Mouse (Mus musculus): ENCODE data around the gene Flvcr2.
"Not testable (repeated sequence)": the region's sequence is repeated elsewhere in the genome, so short reads cannot be mapped to it uniquely, and the experiment has no call there.

The Flvcr2 gene

GRCm38 (mm10) chr12:85745827-85746695 lies at the start of gene Flvcr2:
Gene Flvcr2 (plus strand): TSS chr12:85746539.
- DNase-seq, result peak; percentile 45 to 48

DNA sequence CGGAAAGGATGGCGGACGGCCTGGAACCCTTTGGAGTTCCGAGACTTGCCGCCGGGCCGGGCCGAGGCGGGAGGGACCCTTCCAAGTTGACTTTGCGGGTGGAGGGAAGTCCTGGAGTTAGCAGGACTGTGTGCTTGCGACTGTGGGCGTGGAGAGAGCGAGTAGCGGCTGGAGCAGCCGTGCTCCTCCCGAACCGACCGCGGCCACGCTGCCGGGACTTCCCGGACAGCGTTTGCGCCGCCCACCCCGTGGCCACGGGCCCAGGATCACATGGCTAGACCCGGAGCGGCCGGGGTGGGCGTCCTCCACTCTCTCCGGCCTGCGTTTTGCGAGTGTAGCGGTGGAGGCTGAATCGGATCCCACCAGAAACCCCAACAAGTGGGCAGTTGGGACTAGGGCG lies 48.2 kb upstream of the Flvcr2 start:
- DNase-seq, result not testable (repeated sequence)

DNA sequence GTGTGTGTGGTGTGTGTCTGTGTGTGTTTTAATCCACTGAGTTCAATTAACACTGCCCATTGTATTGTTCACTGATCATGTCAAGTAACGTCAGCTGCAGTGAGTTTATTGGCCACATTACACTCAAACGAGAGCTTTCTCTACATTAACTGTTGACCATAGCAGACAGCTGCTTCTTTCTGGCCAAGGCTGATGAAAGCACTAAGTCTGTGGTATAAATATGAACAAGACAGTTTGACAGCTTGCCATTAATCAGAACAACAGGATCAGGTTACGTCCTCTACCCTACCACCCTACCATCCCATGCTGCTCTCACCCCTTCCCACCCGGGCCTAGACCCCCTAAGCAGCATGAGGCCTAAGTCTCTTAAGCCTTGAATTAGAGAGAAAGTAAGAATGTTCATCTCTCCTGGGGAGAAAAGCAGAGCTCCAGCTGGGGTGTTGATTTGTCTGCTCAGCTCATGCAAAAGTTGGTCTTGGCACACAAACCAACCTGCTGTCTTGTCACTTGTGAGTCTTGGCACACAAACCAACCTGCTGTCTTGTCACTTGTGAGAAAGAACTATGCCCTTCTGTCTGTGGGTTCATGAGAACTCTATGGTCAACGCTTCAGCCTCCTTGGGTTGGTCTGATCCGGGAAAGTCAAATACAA lies 46.0 kb upstream of the Flvcr2 start:
- DNase-seq, result no peak

DNA sequence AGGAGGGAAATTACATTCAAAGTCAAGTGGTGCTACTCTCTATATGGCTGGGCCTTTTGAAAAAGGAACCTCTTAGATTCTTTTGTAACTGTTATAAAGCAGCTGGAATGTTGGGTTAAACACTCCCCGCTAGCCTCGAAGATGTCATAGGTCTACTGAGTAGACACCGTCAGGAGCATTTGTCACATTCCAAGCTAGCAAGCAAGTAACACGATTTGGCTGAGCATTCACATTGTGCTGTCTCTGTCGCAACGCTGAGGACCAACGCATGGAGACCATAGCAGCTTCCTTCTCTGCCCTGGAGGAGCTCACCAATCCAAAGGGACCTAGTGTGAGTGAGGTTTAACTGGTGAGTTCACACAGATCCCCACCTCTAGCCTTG lies 45.5 kb upstream of the Flvcr2 start:
- no peak for DNase-seq

GRCm38 (mm10) chr12:85702166-85703055 lies 43.9 kb upstream of the Flvcr2 start:
- no peak for DNase-seq

DNA sequence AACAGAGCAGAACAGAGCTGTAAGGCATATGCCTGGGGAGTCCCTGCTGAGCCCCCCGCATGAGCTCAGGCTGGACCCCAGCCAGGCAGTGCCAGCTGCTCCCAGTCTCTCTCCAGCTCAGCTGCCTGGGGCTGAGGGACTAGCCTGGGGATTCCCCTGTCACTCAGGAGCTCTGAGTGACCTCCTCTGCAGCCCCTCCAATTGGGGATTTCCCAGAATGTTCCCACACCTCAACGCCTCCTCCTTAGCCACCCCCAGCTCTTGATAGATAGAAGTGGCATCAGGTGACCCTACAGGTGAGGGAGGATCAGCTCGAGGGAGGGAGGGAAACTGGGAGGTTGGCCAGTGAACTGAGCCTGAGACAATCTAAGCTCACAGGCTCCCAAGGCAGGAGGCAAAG lies 42.8 kb upstream of the Flvcr2 start:
- no peak for DNase-seq

DNA sequence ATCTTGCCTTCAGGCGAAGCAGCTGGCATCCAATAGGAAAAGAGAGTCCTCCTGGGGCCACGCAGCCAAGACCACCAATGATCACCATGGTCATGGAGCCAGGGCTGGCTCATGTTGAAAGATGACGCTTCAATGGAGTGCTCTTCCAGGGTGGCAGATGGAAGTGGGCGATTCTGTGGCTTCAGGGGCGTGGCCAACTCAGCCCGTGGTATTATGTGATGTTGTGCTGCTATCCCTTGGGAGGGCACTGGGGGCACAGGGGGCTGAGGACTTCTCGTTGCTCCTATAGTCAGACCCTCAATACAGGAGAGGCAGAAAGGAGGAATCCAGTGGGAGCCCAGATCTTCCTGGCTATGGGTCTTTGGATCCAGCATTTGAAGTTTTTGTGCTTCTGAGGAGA lies 41.8 kb upstream of the Flvcr2 start:
- peak; percentile 38 to 41 for DNase-seq

GRCm38 (mm10) chr12:85705002-85705830 lies 41.1 kb upstream of the Flvcr2 start:
- peak; percentile 84 to 85 for DNase-seq

GRCm38 (mm10) chr12:85705831-85706530 lies 40.4 kb upstream of the Flvcr2 start:
- no peak for DNase-seq

DNA sequence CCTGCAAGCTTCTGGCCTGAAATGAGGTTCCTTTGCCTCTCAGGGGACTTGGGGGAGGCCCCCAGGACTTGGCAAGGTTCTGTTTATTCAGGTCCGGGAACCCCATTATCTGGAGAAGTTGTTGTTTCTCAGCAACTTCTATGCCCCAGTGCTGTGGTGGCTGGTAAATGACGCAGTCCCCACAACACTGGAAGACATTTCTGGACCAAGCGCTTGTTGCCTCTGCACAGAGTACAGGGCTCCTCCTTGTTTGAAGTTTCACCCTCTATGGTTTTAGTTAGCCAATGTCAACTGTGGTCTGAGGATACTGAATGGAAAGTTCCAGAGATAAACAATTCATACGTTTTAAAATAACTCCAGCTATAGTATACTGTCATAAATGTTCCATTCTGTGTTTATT lies 39.4 kb upstream of the Flvcr2 start:
- DNase-seq, result no peak

GRCm38 (mm10) chr12:85707391-85707790 lies 38.9 kb upstream of the Flvcr2 start:
- DNase-seq, result no peak

- no peak for DNase-seq
Measured at GRCm38 (mm10) chr12:85708556-85708955, 37.8 kb upstream of the Flvcr2 start.

- DNase-seq, result peak; percentile 57 to 63
Measured at GRCm38 (mm10) chr12:85710695-85711094, 35.6 kb upstream of the Flvcr2 start.

DNA sequence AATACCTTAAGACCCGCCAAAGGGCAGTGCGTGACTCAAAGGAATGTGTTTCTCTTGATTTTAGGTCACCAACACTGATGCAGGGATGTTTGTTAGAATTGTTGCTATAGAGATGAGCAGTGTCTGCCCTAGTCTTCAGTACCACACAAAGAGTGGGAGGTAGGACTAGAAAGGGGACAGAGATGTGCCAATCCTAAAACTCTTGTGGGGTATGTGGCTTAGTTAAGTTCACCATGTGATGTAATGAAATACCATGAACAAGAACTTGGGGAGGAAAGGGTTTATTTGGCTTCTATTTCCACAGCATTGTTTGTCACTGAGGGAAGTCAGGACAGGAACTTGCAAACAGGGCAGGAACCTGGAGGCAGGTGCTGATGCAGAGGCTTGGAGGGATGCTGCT lies 33.8 kb upstream of the Flvcr2 start:
- DNase-seq, result no peak

DNA sequence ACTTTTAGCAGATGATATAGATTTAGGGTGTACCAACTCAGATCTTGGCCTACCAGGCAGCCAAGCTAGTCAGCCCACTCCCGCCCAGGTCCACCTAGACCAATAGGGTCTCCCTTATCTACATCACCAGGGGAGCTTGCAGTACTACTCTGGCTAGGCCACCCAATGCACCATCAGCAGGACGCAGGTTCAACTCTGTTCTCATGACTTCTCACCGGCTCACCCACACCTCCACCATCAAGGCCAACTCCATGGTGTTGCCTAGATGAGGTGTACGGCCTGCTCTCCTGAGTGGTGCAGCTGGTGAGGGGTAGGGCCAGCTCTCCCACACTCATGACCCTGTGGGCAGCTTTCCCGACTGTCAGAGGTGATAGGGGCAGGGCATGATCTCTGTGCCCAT lies 32.2 kb upstream of the Flvcr2 start:
- DNase-seq, result no peak

DNA sequence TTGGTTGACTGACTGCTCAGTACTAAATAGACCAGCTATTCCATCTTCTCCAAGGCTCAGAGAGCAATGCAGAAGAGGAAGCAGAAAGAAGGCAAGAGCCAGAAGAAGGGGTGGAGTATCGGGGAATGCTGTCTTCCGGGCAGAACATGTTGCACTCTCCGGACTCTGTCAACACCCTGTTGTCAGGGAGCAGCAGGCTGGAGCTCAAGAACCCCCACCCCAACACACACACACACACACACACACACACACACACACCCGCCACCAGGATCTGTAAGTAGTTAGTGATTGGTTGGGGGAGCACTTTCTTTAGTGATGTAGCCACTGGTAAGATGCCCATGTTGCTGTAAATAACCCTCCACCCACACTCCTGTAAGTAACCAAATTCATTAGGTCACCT lies 21.0 kb upstream of the Flvcr2 start:
- no peak for DNase-seq

DNA sequence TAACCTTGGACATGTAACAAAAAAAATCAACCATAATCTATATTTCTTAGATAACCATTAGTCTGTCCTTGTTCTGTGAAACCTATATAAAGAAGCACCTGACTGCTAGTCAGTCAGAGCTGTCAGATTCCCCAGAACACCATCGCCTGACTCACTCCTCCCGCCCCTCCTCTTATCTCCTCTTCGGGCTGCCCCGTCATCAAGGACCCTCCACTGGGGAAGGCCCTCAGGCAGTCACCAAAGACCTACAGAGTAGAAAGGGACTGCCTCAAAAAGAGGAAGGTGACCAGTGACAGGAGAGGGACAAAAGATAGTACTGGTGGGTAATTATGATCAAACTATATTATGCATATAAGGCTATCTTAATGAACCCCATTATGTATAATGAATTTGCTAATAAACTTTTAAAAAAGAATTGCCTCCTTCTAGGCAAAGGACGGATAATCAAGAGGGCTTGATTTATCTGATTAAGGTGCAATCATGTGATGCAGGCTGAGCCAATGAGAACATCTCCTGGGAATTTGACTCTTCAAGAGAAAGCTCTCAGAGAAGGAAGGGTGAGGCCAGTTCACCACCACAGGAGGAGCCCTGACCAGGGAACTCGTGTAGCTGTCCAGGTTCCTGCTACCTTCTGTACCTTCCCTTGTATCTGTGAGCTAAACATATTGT lies 19.5 kb upstream of the Flvcr2 start:
- no peak for DNase-seq

DNA sequence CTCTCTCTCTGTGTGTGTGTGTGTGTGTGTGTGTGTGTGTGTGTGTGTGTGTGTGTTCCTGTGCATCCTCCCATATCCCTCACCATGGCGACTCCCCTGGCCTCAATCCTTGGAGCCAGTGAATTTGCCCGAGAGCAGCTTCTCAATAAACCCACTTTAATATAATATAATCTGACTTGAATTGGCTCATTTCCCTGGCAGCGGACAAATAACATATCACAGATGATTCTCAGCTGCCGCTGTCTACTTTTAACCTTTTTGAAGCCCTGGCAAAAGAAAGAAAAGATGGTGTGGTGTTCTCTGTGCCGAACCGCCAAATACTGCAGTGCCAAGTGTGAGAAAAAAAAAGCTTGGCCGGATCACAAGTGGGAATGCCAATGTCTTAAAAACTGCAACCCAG lies 18.2 kb upstream of the Flvcr2 start:
- DNase-seq, result no peak

DNA sequence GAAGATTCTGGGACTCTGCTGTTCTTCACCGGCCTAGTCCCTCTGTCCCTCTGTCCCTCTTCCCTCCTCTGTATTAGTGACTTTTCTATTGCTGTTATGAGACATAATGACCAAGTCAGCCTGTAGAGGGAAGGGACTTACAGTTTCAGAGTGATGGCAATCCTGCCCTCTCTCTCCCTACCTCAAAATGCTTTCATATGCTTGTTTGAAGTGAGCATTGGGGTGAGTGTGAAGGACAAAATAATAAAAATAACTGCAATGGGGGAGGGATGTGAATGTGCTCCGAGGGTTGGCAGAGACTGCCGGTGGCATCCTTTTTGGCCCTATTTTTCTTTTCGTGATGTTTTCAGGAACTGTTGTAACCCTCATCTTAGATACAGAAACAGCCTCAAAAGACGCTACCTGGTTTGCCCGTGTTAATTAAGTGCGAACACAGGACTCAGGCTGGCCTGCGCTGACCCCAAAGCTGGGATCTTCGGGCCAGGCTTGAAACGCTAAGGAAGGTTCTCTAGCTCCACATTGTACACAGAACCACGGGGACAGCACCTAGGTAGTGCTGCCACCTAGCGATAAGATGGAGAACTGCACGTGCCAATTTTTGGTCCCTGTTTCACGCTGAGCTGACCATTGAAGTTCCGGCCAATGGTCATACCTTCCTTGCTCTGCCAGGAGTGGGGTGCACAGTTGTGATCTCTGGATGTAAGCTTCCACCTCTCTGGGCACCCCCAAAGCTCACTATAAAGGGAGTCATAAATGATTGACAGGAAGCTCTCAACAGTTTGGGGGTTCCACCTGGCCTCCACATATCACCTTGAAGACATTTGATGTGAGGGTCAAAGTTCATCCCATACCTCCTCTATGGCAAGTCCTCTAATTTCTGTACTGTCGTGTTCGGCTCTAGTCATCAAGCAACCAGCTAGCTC lies 17.1 kb upstream of the Flvcr2 start:
- DNase-seq, result peak; percentile 73 to 76

DNA sequence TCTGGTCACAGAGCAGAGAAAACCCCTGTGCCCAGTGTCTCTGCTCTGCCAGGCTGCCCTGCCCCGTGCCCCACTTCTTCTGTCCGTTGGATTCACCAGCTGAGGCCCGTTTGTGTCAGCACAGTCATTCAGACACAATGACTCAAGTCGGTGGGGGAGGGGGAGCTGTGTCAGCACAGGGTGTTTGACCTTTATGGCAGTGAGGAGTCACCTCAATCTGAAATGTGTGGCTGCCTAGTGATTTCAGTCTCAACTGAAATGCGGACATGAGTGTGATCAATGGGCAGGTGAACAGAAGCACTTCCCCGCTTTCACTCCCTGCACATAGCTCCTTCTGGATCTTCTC lies 16.4 kb upstream of the Flvcr2 start:
- DNase-seq, result no peak
